Mouse (Mus musculus) T-helper 17 cell (primary cell): Measurements from ENCODE around the gene Cog1.

Experiments
- in situ Hi-C, 2 experiments: fragments of 300-600 bp; cut with MboI, MseI; formaldehyde crosslinking; loops; 1 replicate in 1 of 2; 2 replicates in 1 of 2; pipeline ENCODE4 v1.15.1; 2025; ENCODE audit warnings: high pct_unique_total_duplicates in 2 of 2

Cog1 gene

DNA sequence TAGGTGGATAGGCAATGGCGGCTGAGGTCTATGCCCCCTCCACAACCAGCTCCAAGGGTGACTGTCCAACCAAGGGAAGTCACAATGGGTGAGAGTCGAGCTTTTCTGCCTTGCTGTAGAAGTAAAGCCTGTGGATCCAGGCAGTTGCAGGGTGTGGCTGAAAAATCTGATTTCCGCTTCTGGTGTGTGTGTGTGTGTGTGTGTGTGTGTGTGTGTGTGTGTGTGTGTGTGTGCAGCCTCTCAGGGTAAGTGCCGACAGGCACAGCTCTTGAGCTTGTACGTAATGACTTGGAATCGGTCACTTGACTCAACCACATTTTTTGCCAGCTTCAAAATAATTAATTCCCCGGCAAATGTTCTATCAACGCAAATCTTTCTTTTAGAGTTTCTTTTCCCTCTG, 17.7 kb upstream of the Cog1 start:
- in situ Hi-C loops = no loop called here

DNA sequence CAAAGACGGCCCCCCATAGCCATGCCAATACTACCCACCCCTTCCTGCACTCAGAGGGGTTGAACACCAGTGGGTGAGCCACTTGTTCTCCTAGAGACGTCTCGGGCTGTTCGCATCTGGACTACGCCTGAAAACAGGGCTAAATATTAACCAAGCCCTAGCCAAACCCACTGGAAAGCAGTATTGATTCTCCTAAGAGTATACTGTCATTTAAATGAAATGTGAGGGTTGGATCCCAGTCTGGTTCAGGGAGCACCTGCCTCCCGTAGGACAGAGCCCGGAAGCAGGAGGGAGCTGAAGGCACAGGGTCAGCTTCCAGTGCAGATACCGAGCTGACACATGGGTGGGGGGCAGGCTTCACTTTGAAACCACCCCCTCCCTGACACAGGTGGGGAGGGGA, 17.1 kb upstream of the Cog1 start:
- in situ Hi-C loops = no loop called here

DNA sequence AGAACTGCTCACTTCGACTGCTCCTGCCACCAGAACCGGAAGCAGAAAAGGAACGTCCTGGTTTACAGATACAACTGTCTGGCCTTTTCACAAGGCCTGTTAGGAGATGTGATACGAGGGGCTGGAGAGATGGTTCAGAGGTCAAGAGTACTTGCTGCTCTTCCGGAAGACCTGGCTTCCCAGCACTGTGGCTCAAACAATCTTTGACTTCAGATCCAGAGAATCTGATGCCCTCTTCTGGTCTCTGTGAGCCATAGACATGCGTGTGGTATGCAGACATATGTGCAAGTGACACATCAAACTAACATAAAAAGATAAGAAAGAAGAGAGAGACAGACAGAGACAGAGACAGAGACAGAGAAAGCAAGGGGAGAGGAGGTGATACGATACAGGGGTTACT, 16.7 kb upstream of the Cog1 start:
- in situ Hi-C loops = no loop called here

DNA sequence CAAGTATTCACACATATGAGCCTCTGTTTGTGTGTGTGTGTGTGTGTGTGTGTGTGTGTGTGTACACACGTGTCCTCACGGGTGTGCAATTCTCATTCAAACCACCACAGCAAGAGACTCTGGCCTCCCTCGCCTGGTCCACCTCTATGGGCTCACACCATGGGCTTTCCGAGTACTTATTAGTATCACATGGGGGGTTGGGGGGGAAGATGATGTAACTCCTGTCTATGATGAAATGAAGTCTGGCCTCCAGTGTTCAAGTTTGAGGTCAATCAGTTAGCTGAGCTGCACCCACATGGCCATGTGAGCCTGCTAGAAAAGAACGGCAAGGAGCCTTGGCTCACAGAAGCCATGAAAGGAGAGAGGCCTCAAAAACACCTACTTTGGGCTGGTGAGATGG, 15.6 kb upstream of the Cog1 start:
- in situ Hi-C loops = no loop called here

DNA sequence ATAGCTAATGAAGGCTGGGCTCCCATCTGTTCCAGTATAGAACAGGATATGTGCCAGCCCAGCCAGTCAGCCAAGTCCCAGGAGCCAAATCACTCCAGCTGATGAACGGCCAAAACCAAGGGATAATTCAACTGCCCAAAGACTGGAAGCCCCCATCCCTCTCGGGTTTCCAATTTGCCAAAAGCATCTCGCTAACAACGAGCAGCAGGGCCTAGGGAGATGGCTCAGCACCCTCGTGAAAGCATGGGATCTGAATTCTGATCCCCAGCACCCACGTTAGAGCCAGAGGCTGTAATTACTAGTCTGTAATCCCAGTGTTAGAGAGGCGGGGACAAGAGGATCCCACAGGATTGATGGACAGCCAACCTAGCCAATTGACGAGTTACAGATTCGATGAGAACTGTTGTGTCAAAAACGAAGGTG, 14.3 kb upstream of the Cog1 start:
- in situ Hi-C loops = no loop called here

DNA sequence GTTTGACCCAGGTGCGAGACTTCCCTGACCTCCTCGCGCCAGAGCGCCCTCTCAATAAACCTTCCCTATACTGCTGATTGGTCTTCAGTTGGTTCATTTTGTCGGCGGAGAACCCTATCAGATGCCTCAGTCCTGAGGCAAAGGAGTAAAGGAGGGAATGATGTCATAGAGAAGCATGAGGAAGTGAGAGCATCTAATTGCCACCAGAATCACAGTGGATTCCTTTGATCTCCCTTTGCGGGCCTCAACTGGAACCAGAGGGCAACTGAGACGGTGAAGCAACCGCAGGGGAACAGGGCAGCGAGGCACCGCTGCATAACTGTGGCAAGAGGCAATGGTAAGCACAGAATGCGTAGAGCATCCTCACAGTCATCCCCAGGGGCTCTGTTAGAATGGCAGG, 10.3 kb upstream of the Cog1 start:
- in situ Hi-C loops = no loop called here

DNA sequence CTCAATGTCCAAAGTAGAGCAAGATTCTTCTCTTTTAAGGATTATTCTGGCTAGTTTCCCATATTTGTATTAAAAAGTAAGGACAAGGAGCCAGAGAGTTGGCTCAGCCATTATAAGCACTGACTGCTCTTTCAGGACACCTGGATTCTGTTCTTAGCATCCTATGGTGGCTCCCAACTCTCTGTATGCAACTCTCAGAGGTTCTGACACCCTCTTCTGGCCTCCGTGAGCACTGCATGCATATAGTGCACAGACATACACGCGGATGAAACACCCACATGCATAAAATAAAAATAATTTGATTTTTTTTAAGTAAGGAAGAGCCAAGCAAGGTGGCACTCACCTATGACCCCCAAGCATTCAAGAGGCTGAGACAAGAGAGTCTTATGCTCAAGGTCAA, 3.8 kb upstream of the Cog1 start:
- in situ Hi-C loops = no loop called here

DNA sequence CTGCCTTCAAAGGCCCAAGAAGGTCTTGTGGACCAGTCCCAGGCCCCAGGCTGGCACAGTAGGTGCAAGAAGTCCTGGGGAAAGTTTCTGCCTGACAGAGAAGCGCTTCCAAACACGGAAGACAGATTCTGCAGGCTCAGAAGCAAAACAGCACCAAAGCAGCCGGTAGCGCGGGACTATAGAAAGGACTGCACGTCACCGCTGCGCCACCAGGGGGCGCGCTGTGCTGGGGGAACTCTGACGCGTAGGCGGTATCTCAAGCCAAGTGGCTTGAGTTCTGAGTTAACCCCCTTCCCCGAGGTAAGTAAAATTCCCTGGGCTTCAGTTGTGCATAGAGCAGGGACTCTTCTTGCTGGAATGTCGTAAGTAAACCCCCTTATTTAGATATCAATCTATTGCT, 817 bp upstream of the Cog1 start:
- in situ Hi-C loops = no loop called here

DNA sequence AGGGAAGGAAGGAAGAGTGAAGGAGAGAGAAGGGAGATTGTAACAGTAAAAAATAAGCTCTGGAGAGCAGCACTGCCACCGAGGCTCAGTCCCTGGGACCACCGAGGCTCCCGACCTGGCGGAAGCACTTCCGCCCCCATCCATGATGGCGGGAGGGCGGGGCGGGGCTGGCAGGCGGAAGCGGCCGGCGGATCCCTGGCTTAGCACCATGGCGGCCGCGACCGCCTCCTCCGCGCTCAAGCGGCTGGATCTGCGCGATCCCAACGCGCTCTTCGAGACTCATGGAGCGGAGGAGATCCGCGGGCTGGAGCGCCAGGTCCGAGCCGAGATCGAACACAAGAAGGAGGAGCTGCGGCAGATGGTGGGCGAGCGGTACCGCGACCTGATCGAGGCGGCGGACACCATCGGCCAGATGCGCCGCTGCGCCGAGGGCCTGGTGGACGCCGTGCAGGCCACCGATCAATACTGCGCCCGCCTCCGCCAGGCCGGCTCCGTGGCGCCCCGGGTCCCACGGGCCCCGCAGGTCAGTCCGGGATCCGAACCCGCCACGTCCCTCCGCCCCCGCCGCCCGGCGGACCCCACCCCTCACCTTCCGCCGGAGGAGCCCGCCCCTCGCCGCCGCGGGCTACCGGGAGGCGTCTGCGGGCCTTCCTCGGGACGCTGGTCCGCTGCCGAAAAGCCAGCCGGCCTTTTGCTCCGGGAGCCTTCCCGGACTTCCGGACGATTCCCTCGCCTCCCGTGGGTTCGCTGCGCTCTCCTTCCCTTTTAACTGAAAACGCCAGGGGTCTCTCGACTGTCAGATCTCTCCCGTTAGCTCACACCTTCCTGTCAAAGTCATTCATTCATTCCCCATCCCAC, 613 bp downstream of the Cog1 start, which contains the start of gene Slc39a11:
TSS of gene Slc39a11 (minus strand) at position 727 of the 858 bp plus-strand sequence.
- in situ Hi-C loops = loop anchor here (25.0 kb wide), 2 partner anchors 1013 to 1763 kb away; partner anchors contain the start of genes Atp5h (in 1 of the 2), Kctd2 (in 1 of the 2), Mrpl58 (in 1 of the 2) and Rpl38 (in 1 of the 2)

DNA sequence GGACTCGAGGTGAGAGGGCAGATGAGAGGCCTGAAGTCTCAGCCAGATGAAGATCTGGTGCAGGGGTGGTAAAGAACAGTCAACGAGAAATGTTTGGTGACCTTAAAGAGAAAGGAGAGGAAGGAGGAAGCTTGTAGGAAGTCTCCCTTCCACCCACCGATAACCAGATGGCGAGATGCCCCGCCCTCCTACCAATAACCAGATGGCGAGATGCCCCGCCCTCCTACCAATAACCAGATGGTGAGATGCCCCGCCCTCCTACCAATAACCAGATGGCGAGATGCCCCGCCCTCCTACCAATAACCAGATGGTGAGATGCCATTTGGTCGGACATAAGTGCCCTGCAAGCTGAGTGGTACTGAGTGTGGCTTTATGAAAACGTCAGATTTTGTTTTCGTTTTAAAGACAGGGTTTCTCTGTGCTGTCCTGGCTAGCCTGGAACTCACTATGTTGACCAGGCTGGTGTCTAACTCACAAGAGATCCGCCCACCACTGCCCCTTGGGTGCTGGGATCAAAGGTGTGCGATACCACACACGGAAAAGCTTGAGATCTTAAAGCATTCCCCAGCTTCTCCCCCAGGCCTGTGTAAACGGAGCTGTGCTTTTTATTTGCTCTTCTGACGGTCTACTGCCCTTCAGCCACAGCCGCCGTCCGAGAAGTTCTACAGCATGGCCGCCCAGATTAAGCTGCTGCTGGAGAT, 2.4 kb downstream of the Cog1 start:
- in situ Hi-C loops = loop anchor here (25.0 kb wide), 2 partner anchors 1011 to 1761 kb away; partner anchors contain the start of genes Atp5h (in 1 of the 2), Kctd2 (in 1 of the 2), Mrpl58 (in 1 of the 2) and Rpl38 (in 1 of the 2)

DNA sequence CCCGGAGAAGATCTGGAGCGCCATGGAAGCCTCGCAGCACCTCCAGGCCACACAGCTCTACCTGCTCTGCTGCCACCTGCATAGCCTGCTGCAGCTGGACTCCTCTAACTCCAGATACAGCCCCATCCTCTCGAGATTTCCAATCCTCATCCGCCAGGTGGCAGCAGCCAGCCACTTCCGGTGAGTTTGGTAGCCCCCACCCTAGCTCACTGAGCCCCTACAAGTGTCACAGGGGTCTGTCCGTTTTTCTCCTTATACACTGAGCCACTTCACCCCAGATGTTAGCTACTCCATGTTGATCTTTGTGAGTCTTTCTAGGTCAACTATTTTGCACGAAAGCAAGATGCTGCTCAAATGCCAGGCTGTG, 2.9 kb downstream of the Cog1 start:
- in situ Hi-C loops = loop anchor here (25.0 kb wide), 2 partner anchors 1010 to 1760 kb away; partner anchors contain the start of genes Atp5h (in 1 of the 2), Kctd2 (in 1 of the 2), Mrpl58 (in 1 of the 2) and Rpl38 (in 1 of the 2)

DNA sequence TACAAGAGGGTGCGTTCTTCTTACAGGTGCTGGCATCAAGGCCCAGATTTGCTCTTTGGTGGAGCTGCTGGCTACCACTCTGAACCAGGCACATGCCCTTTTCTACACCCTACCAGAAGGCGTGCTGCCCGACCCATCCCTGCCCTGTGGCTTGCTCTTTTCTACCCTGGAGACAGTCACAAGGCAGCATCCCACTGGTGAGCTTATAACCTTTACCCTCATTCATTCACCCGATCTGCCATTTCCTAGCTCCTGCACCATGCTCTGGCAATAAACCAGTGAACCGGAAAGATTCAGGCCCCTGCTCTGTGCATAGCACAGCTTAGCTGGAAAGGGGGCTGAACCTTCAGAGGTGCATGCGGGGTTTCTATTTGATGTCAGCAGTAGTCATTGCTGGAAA, 3.5 kb downstream of the Cog1 start:
- in situ Hi-C loops = loop anchor here (25.0 kb wide), 2 partner anchors 1010 to 1760 kb away; partner anchors contain the start of genes Atp5h (in 1 of the 2), Kctd2 (in 1 of the 2), Mrpl58 (in 1 of the 2) and Rpl38 (in 1 of the 2)

DNA sequence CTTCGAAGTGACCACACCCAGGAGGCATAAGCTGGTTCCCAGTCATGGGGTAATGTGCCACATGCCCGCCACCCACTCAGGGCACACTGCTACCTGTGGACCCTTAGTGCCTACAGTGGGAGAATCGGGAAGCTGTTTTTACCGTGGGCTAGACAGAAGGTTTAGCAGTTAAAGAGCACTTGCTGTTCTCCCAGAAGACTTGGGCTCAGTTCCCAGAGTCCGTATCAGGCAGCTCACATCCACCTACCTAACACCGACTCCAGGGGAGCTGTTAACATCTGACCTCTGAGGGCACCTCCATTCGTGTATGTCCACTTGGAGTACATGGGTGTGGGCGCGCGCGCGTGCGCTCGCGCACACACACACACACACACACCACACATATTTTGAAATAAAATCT, 5.1 kb downstream of the Cog1 start:
- in situ Hi-C loops = loop anchor here (25.0 kb wide), 2 partner anchors 1008 to 1758 kb away; partner anchors contain the start of genes Atp5h (in 1 of the 2), Kctd2 (in 1 of the 2), Mrpl58 (in 1 of the 2) and Rpl38 (in 1 of the 2)

DNA sequence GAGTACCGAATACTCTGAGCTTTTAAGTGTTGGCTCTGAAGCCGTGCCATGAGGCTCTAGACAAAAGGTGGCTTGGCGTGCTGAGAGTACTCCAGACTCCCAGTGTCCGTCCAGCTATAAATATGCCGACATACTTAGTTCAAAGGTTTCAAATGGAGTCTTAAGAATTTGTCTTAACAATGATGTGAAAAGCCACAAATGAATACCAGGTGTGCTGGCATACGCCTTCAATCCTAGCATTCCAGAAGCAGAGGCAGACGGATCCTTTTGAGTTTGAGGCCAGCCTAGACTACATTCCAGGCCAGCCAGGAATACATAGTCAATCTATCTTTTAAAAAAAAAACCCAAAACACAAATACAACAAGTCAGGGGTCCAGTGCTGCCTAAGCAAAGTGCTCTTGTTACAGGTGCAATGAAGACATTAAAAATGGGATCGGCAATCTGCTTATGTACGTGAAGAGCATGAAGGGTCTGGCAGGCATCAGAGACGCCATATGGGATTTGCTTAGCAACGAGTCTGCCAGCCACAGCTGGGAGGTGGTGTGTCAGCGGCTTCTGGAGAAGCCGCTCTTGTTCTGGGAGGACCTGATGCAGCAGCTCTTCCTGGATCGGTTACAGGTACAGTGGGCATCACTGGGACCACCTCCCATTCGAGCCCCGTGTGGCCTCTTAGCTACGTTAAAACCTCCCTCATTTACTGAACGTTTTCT, 5.7 kb downstream of the Cog1 start:
- in situ Hi-C loops = loop anchor here (25.0 kb wide), 2 partner anchors 1008 to 1758 kb away; partner anchors contain the start of genes Atp5h (in 1 of the 2), Kctd2 (in 1 of the 2), Mrpl58 (in 1 of the 2) and Rpl38 (in 1 of the 2)

DNA sequence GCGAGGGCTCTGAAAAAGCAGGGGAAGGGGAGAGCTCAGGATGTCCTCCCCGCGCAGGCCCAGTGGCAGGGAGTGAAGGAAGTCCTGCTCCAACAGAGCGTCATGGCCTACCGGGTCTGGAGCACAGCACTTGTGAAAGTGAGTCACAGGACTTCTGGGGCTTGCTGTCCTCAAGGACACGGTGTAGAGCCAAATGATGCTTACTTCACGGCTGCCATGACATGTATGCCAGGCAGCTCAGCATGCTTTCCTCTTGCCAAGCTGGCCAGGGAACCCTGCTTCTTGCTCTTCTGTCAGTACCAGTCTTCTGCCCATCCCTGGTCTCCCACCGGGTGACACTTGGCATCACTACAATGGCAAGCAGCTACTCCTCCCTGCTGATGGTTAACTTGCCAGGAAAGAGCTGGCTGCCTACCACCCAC, 7.6 kb downstream of the Cog1 start:
- in situ Hi-C loops = loop anchor here (25.0 kb wide), 2 partner anchors 1006 to 1756 kb away; partner anchors contain the start of genes Atp5h (in 1 of the 2), Kctd2 (in 1 of the 2), Mrpl58 (in 1 of the 2) and Rpl38 (in 1 of the 2)

DNA sequence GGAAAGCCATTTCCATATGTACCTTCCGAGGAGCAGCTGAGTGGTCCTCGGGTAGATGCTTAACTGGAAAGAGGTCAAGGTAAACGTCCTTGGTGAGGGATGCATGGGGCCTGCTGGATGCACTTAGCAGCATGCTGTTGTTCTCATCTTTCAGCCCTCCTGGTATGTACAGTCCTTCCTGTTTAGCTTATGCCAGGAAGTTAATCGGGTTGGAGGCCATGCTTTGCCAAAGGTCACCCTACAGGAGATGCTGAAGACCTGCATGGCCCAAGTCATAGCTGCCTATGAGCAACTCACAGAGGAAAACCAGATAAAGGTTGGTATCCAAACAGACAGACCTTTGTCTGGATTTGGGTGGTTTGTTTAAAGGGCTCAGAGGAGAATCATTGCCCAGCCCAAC, 8.3 kb downstream of the Cog1 start:
- in situ Hi-C loops = loop anchor here (25.0 kb wide), 2 partner anchors 1005 to 1755 kb away; partner anchors contain the start of genes Atp5h (in 1 of the 2), Kctd2 (in 1 of the 2), Mrpl58 (in 1 of the 2) and Rpl38 (in 1 of the 2)

DNA sequence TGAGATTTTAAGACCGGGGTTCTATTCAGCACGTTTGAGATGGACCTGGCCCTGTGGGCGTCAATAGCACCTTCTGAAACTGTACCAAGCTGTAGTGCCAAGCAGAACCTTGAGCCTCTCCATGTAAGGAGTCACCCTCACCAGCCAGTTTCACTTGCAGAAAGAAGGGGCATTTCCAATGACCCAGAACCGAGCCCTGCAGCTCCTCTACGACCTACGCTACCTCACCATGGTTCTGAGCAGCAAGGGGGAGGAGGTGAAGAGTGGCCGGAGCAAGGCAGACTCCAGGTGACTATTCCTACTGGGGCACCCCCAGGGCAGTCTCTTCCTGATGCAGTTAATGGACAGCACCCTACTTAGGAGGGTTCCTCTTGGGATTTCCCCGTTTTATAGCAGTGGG, 9.3 kb downstream of the Cog1 start:
- in situ Hi-C loops = loop anchor here (25.0 kb wide), 2 partner anchors 1004 to 1754 kb away; partner anchors contain the start of genes Atp5h (in 1 of the 2), Kctd2 (in 1 of the 2), Mrpl58 (in 1 of the 2) and Rpl38 (in 1 of the 2)

DNA sequence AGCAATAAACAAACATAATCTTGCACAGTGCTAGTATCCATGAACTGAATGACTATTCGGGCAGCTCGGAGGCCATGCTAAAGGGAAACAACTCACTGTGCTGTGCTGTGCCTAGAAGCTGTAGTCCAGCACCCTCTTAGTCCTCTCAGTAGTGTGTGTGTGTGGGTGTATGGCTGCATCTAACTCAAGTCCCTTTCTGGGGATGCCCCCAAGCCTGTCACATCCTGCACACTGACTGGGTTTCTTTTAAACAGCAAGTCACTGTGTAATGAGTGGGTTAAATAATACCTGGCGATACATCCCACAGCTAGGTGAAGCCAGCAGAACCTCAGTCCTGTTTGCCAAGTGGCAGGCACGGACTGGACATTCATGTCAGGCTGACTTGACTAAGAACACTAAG, 9.8 kb downstream of the Cog1 start:
- in situ Hi-C loops = loop anchor here (25.0 kb wide), 2 partner anchors 1004 to 1754 kb away; partner anchors contain the start of genes Atp5h (in 1 of the 2), Kctd2 (in 1 of the 2), Mrpl58 (in 1 of the 2) and Rpl38 (in 1 of the 2)

DNA sequence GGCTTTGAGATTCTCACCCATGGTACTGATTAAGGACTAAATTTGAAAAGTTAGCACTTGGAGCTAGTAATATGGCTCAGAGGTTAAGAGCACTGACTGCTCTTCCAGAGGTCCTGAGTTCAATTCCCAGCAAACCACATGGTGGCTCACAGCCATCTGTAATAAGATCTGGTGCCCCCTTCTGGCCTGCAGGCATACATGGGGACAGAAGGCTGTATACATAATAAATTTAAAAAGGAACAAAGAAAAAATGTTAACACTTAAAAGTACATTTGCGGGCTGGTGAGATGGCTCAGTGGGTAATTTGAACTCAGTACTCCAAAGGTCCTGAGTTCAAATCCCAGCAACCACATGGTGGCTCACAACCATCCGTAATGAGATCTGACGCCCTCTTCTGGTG, 11.2 kb downstream of the Cog1 start:
- in situ Hi-C loops = loop anchor here (25.0 kb wide), 2 partner anchors 1002 to 1752 kb away; partner anchors contain the start of genes Atp5h (in 1 of the 2), Kctd2 (in 1 of the 2), Mrpl58 (in 1 of the 2) and Rpl38 (in 1 of the 2)

DNA sequence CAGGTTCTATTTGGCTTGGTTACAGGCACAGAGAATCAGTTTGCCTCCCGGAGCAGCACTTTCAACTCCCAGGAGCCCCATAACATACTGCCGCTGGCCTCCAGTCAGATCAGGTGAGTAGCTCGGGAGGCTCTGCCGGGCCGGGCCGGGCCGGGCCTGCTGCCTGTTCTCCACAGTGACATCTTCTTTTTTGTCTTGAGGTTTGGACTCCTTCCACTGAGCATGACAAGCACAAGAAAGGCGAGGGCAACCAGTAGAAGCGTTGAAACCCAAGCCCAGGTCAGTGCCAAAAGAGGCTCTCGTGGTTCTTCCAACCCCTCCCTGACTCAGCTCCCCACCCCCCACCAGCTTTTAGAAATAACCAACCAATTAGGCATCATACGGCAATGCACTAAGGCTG, 12.0 kb downstream of the Cog1 start:
- in situ Hi-C loops = loop anchor here (25.0 kb wide), 2 partner anchors 1001 to 1751 kb away; partner anchors contain the start of genes Atp5h (in 1 of the 2), Kctd2 (in 1 of the 2), Mrpl58 (in 1 of the 2) and Rpl38 (in 1 of the 2)
